Mouse (Mus musculus) small intestine, adult 2 months (tissue): ENCODE data around the gene Cog7. TPM values are rescaled to one million over a fixed set of nuclear protein-coding genes. Genes with fewer than 3 reads are reported as not detected.

Experiments
- H3K27ac ChIP-seq: fragments of 200-500 bp; 2 replicates; pipeline ENCODE4 v1.5.1; 2012; ENCODE audit warnings: low read depth, low read length, control low read depth, inconsistent platforms; ENCODE audit not compliant: insufficient read depth
- H3K27me3 ChIP-seq: fragments of 200-500 bp; 2 replicates; pipeline ENCODE4 v1.6.1; 2012; ENCODE audit warnings: mild to moderate bottlenecking, moderate library complexity, low read length, inconsistent platforms; ENCODE audit not compliant: control insufficient read depth, insufficient read depth
- H3K36me3 ChIP-seq: fragments of 200-500 bp; 2 replicates; pipeline ENCODE4 v1.6.1; 2012; ENCODE audit warnings: mild to moderate bottlenecking, low read length, control low read depth, inconsistent platforms; ENCODE audit not compliant: control insufficient read depth, insufficient read depth
- H3K4me1 ChIP-seq: fragments of 200-500 bp; 2 replicates; pipeline ENCODE4 v1.6.1; 2012; ENCODE audit warnings: low read length, inconsistent platforms, mixed read lengths; ENCODE audit not compliant: control insufficient read depth, insufficient read depth, insufficient read length
- H3K4me3 ChIP-seq: fragments of 200-500 bp; 2 replicates; pipeline ENCODE4 v1.5.1; 2012; ENCODE audit warnings: low read depth, mild to moderate bottlenecking, control low read depth, inconsistent platforms, low read length, moderate library complexity
- CTCF ChIP-seq: fragments of 200-500 bp; IDR thresholded peaks from 2 replicates; pipeline ENCODE4 v1.5.1; 2012; ENCODE audit warnings: low read depth, mild to moderate bottlenecking, control low read depth, inconsistent platforms, low read length, moderate library complexity, mixed read lengths; ENCODE audit not compliant: insufficient replicate concordance, insufficient read length; ENCODE audit errors: extremely low read depth
- POLR2A ChIP-seq: fragments of 200-500 bp; IDR thresholded peaks from 2 replicates; pipeline ENCODE4 v1.6.1; 2012; ENCODE audit warnings: low read depth, mild to moderate bottlenecking, control low read depth, inconsistent platforms, low read length, moderate library complexity
- WGBS: fragments of 180-500 bp; shearing (Covaris S2); methylation state at CpG from one replicate; pipeline ENCODE4 v1.1.7; 2018; 5-methylcytosine and 5-hydroxymethylcytosine counted together
- polyA plus RNA-seq: library from polyadenylated mRNA; depleted of rRNA; stranded (reverse); fragments of >200 nt; gene quantifications from 2 replicates; pipeline ENCODE4 v1.2.3, GENCODE M21; 2012; rRNA removed

Gene Cog7
- polyA plus RNA-seq, 1 experiment, result 20.2 TPM

DNA sequence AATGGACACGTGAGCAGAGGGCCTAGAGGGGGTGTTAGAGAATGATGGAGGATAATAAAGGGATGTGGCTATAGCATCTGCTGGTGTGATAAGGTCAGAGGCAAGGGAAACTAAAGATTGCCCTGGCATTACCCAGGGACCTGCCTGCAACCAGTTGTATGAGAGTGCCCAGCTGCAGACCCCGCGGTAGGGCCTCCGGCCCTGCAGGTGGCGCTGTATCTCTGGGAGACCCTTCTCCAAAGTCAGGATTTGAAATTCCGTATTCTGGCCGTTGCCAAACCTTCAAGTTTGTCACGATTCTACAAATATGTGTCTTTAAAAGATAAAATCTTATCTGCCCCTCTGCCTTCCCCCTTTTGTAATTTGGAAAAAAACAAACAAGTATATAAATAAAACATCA is 122.6 kb downstream of the Cog7 start:
- H3K36me3 ChIP-seq, result no peaks in the 10 kb centered on the region
- no peaks in the 10 kb centered on the region for H3K4me1 ChIP-seq
- no peak for TF ChIP-seq POLR2A
- TF ChIP-seq CTCF, result peak; percentile 28; the same call in 1 of the 2 replicates
- no peak overlapping the region for H3K4me3 ChIP-seq
- H3K27me3 ChIP-seq, result no peaks in the 10 kb centered on the region
- H3K27ac ChIP-seq, result no peak overlapping the region
- WGBS, result 78% methylated on average over 8 of the region's 8 CpGs

- H3K27me3 ChIP-seq, result no peaks in the 10 kb centered on the region
- 57% methylated on average over 11 of the region's 11 CpGs for WGBS
- TF ChIP-seq POLR2A (no peak), CTCF (no peak)
- H3K4me1 ChIP-seq, result no peaks in the 10 kb centered on the region
- H3K4me3 ChIP-seq, result no peak overlapping the region
- H3K36me3 ChIP-seq, result no peaks in the 10 kb centered on the region
- H3K27ac ChIP-seq, result no peak overlapping the region
Observed at GRCm38 (mm10) chr7:121857177-121857884, 124.2 kb downstream of the Cog7 start.

- no peak for TF ChIP-seq CTCF
- TF ChIP-seq POLR2A, result no peak
- Histone ChIP-seq H3K4me3 (no peak overlapping the region), H3K4me1 (no peaks in the 10 kb centered on the region), H3K27me3 (no peaks in the 10 kb centered on the region), H3K36me3 (no peaks in the 10 kb centered on the region), H3K27ac (no peak overlapping the region)
- WGBS, result 60% methylated on average over 9 of the region's 9 CpGs
Observed at GRCm38 (mm10) chr7:121848537-121849168, 132.9 kb downstream of the Cog7 start.

DNA sequence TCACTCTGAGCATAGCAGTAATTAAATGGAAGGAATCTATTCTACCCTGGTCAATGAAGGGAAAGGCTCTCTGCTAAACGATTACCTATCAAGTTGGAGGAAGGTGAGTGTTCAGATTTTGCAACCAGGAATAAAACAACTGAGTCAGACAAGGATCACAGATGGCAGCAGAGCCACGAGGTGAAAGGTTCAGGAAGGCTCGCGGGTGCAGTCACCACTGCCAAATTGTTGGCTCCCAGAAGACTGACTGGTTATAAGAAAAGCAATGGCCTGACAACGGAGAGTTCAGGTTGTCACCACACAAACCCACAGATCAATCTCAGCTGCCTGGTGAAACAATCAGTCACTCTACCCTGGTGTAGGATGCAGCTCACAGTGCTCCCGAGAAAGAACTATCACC is 135.5 kb downstream of the Cog7 start:
- Histone ChIP-seq H3K27ac (no peak overlapping the region), H3K36me3 (no peaks in the 10 kb centered on the region), H3K4me1 (no peaks in the 10 kb centered on the region), H3K27me3 (no peaks in the 10 kb centered on the region), H3K4me3 (no peak overlapping the region)
- 61% methylated on average over 6 of the region's 6 CpGs for WGBS
- TF ChIP-seq CTCF, result no peak
- no peak for TF ChIP-seq POLR2A

GRCm38 (mm10) chr7:121842234-121842633 is 139.3 kb downstream of the Cog7 start:
- no peak overlapping the region for H3K27ac ChIP-seq
- H3K4me3 ChIP-seq, result no peak overlapping the region
- no peaks in the 10 kb centered on the region for H3K27me3 ChIP-seq
- H3K36me3 ChIP-seq, result no peaks in the 10 kb centered on the region
- 62% methylated on average over 6 of the region's 6 CpGs for WGBS
- no peaks in the 10 kb centered on the region for H3K4me1 ChIP-seq
- no peak for TF ChIP-seq POLR2A
- TF ChIP-seq CTCF, result no peak

DNA sequence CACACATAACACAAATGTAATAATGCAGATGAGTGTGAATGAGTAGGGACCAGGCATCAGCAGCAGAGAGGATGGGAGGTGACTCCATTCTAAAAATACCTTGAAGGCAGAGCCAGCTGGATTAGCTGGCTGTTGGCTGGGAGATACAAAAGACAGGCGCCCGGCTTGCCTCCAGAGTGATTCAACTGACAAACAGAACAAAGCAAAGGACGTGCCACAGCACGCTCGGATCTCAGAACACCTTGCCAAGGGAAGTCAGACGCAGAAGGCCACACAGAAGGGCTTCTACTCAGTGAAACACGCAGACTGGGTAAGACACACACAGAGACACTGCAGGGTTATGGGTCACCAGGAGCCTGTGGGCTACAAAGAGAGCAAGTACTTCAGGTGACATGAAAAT is 140.7 kb downstream of the Cog7 start:
- Histone ChIP-seq H3K4me3 (no peak overlapping the region), H3K27me3 (no peaks in the 10 kb centered on the region), H3K36me3 (no peaks in the 10 kb centered on the region), H3K4me1 (no peaks in the 10 kb centered on the region), H3K27ac (no peak overlapping the region)
- WGBS, result 78% methylated on average over 7 of the region's 7 CpGs
- TF ChIP-seq POLR2A (no peak), CTCF (no peak)

GRCm38 (mm10) chr7:121836827-121837226 is 144.7 kb downstream of the Cog7 start:
- no peaks in the 10 kb centered on the region for H3K36me3 ChIP-seq
- H3K27ac ChIP-seq, result no peak overlapping the region
- no peaks in the 10 kb centered on the region for H3K4me1 ChIP-seq
- no peak overlapping the region for H3K4me3 ChIP-seq
- TF ChIP-seq CTCF (no peak), POLR2A (no peak)
- 69% methylated on average over 7 of the region's 7 CpGs for WGBS
- H3K27me3 ChIP-seq, result no peaks in the 10 kb centered on the region

DNA sequence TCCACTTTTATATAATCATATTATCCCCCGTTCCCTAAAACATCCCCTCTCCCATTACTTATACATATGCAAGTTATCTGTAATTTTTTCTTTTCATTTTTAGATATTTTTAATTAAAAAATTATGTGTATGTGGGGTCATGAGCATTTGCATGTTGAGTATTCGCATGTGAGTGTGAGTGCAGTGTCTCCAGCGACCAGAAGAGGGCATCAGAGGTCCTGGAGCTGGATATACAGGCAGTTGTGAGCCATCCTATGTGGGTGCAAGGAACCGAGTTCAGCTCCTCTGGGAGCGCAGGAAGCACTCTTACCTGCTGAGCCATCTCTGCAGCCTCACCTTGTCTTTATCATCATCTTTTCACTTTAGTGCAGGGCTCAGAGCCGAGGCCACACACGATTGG is 146.1 kb downstream of the Cog7 start:
- WGBS, result 85% methylated on average over 7 of the region's 7 CpGs
- H3K36me3 ChIP-seq, result no peaks in the 10 kb centered on the region
- H3K27ac ChIP-seq, result no peak overlapping the region
- no peaks in the 10 kb centered on the region for H3K27me3 ChIP-seq
- no peak for TF ChIP-seq CTCF
- TF ChIP-seq POLR2A, result no peak
- no peak overlapping the region for H3K4me3 ChIP-seq
- H3K4me1 ChIP-seq, result no peaks in the 10 kb centered on the region

Other genes starting within 250 kb of the Cog7 start
- 0.25 TPM in 1 of 2 replicates, not detected in the other for gene Scnn1g, start 247.2 kb downstream of the Cog7 start, polyA plus RNA-seq
- gene Scnn1b, start 116.7 kb downstream of the Cog7 start, polyA plus RNA-seq, result 0.10 and 0.85 TPM in 2 replicates
- gene Gga2, start 39.5 kb upstream of the Cog7 start, polyA plus RNA-seq, result 16.0 and 17.4 TPM in 2 replicates
- 15.9 and 19.3 TPM in 2 replicates for gene Ubfd1, start 85.5 kb upstream of the Cog7 start, polyA plus RNA-seq
- 4.9 and 7.4 TPM in 2 replicates for gene Ears2, start 85.6 kb upstream of the Cog7 start, polyA plus RNA-seq
- 395 and 1,026 TPM in 2 replicates for gene Ndufab1, start 120.2 kb upstream of the Cog7 start, polyA plus RNA-seq
- gene Palb2, start 151.3 kb upstream of the Cog7 start, polyA plus RNA-seq, result 0.72 and 1.0 TPM in 2 replicates
- gene Dctn5, start 151.3 kb upstream of the Cog7 start, polyA plus RNA-seq, result 37.2 and 54.3 TPM in 2 replicates
- gene Plk1, start 177.7 kb upstream of the Cog7 start, polyA plus RNA-seq, result 9.0 and 21.2 TPM in 2 replicates
- 23.1 and 23.5 TPM in 2 replicates for gene Ern2, start 204.5 kb upstream of the Cog7 start, polyA plus RNA-seq
- gene Chp2, start 237.8 kb upstream of the Cog7 start, polyA plus RNA-seq, result 97.0 and 197 TPM in 2 replicates